Mouse (Mus musculus) thymus, adult 2 months (tissue): ENCODE results near the gene Actl7b.

Source experiments
- CTCF ChIP-seq: fragments of 200-500 bp; IDR thresholded peaks from 2 replicates; pipeline ENCODE4 v1.5.1; 2012; ENCODE audit warnings: mild to moderate bottlenecking, control low read depth, low read length, moderate library complexity, borderline replicate concordance; ENCODE audit not compliant: control insufficient read depth, poor library complexity, insufficient read depth; ENCODE audit errors: extremely low read depth
- POLR2A ChIP-seq: fragments of 200-500 bp; IDR thresholded peaks from 2 replicates; pipeline ENCODE4 v1.6.1; 2012; ENCODE audit warnings: mild to moderate bottlenecking, low read length, control low read depth, moderate library complexity; ENCODE audit not compliant: control insufficient read depth, poor library complexity, insufficient read depth; ENCODE audit errors: extremely low read depth

- TF ChIP-seq CTCF (no peak), POLR2A (no peak)
These were observed 19.8 kb downstream of the Actl7b start for GRCm38 (mm10) chr4:56721469-56721868.
